Mouse (Mus musculus) heart, adult 8-10 months (tissue): ENCODE results near the gene Ifi35. TPM values are rescaled to one million over a fixed set of nuclear protein-coding genes. Genes with fewer than 3 reads are reported as not detected.
"Not testable (repeated sequence)": the region's sequence is repeated elsewhere in the genome, so short reads cannot be mapped to it uniquely, and the experiment has no call there.

Experiments
- DNase-seq: peaks from one replicate; pipeline ENCODE4 v3.0.0; 2022; ENCODE audit warnings: low spot score
- total RNA-seq, 4 experiments: library from RNA; stranded (reverse); gene quantifications; 2 replicates each; pipeline ENCODE4 v1.2.4; 2022

The Ifi35 gene
- total RNA-seq, 4 experiments from 2014 or later, result 13.4 to 14.6 (median 13.9) TPM

DNA sequence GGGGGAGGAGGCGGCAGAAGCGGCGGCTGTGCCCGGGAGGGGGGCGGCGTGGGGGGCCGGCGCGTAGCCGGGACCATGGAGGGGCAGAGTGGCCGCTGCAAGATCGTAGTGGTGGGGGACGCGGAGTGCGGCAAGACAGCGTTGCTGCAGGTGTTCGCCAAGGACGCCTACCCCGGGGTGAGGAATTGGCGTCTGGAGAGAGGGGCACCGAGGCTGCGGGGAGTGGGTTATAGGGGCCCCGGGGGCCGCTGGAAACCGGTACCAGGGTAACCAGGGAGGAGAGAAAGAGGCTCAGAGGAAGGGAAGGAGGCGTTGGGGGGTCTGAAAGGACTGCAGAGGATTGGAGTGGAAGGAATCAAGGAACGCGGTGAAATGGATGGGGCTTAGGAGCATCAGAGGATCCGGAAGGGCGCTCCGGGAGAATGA, 20.1 kb downstream of the Ifi35 start:
- DNase-seq, result no peak

DNA sequence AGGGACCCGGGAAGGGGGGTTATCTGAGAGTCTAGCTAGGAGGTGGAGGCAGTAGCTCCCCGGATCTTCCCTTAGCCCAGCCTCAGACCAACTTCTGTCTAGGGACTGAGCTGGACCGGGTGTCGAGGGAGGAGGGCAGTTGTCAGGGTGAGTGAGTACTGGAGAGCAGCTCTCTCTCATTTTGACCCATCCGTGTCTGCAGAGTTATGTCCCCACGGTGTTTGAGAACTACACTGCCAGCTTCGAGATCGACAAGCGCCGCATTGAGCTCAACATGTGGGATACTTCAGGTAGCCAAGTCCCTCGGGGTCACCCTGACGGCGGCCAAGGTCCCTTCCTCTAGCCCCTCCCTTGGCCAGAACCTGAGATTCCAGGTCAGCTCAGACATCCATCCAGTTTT, 20.5 kb downstream of the Ifi35 start:
- no peak for DNase-seq

DNA sequence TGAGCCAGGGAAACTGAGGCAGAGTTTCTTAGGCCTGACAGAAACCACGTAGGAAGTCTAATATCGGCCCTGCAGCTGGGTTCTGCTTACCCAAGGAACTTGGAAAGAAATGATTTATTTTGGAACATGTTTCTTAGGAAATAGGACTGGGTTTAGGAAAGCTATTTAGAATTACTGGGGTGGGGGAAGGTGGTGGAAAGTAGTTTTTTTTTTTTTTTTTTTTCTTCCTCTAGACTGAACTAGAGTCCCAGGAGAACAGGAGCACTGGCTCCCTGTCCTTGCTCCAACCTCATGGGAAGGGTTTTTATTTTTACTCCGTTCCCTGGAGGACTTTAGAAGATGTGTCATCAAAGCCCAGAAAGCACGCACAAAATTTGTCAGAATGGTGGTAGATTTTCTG, 20.9 kb downstream of the Ifi35 start:
- DNase-seq, result no peak

GRCm38 (mm10) chr11:101470206-101470605, 22.0 kb downstream of the Ifi35 start:
- no peak for DNase-seq

DNA sequence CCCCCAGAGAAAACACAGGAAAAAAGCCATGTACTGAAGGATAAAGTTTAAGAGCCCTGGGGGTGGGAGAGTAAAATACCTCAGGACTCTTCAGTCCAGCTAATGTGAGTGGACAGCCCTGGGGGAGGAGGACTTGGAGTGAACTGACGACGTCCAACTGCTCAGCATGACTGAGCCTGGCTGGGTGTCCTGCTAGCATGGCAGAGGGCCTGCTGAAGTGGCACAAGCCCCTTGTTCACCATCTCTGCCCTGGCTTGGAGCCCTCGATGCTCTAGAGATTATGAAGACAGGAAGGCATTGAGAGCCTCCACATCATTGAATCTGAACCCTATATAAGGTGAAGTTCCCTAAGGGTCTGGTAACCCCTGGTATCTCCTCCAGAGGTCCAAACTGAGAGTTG, 23.7 kb downstream of the Ifi35 start:
- DNase-seq, result no peak

- DNase-seq, result no peak
Measured at GRCm38 (mm10) chr11:101472336-101472735, 24.1 kb downstream of the Ifi35 start.

DNA sequence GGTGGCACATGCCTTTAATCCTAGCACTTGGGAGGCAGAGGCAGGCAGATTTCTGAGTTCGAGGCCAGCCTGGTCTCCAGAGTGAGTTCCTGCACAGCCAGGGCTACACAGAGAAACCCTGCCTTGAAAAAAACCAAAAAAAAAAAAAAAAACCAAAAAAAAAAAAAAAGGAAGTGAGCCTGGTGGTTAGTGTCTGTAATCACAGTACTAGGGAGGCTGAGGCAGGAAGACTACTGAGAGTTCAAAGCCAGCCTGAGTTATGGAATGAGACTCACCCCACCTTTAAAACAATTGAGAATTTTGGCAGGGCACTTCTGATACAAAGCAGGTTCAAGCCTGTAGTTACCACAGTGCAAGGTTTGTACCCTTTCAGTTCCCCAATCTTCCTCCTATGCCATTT, 25.5 kb downstream of the Ifi35 start:
- DNase-seq, result not testable (repeated sequence)

DNA sequence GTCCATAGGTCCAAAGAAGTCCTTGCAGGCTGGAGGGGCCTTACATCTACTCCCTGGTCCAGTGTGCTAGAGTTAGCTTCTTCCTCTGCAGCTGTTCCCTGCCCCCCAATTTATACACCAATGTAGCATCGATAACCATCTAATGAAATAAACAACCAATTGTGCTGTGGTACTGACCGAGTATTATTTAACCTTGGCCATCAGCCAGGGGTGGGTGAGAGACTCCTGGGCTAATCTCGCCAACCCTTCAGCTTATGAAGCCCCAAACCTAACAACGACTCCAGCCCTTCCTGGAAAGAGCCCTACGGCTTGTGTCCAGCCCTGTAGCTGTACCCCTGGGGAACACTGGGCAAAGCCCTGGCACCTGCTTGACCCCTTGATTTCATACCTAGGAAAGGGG, 26.1 kb downstream of the Ifi35 start:
- no peak for DNase-seq

DNA sequence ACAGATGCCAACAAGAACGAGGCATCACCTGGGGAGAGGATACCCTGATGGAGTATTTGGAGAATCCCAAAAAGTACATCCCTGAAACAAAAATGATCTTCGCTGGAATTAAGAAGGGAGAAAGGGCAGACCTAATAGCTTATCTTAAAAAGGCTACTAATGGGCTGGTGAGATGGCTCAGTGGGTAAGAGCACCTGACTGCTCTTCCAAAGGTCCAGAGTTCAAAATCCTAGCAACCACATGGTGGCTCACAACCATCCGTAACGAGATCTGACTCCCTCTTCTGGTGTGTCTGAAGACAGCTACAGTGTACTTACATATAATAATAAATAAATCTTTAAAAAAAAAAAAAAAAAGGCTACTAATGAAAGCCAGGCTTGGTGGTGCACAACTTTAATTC, 28.2 kb downstream of the Ifi35 start:
- not testable (repeated sequence) for DNase-seq

GRCm38 (mm10) chr11:101477194-101477551, 29.0 kb downstream of the Ifi35 start:
- DNase-seq, result no peak

GRCm38 (mm10) chr11:101477552-101478211, 29.5 kb downstream of the Ifi35 start:
- no peak for DNase-seq

- no peak for DNase-seq
Measured at GRCm38 (mm10) chr11:101479171-101479635, 31.0 kb downstream of the Ifi35 start.

DNA sequence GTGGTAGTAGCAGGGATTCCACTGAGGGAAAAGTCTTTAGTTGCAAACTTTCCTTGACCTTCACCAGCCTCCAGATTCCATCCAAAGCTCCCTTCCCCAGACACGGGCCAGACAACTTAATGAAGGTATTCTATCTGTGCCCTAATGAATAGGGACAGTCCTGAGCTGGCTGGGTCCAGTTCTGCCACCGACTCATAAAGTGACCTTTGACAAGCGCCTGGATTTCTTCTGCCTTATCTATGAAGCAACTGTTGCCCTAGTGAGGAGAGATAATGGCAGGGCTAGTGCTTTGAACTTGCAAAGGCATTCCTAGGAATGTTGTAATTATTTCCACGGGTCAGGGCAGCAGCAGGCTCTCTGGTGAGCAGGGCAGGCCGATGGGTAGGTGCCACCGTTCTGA, 32.7 kb downstream of the Ifi35 start:
- no peak for DNase-seq

DNA sequence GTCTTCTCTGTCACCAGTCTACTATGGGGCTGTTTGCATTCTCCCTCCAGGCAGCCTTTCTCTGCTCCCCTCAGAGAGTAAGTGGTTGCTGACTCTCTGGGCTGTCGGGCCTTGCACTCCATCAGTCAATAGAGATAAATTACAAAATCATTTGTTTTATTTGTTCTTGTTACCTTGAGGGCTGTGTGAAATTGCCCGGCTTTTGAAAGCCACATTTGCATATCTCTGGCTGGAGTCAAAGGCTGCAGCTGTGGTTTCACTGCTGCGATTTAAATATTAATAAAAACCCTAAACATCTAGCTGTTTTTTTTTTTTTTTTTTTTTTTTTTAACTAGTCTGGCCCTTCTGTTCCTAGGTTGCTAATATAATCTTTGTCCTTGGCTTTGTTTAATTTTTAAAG, 35.6 kb downstream of the Ifi35 start:
- DNase-seq, result no peak

GRCm38 (mm10) chr11:101484245-101484644, 36.0 kb downstream of the Ifi35 start:
- DNase-seq, result no peak

DNA sequence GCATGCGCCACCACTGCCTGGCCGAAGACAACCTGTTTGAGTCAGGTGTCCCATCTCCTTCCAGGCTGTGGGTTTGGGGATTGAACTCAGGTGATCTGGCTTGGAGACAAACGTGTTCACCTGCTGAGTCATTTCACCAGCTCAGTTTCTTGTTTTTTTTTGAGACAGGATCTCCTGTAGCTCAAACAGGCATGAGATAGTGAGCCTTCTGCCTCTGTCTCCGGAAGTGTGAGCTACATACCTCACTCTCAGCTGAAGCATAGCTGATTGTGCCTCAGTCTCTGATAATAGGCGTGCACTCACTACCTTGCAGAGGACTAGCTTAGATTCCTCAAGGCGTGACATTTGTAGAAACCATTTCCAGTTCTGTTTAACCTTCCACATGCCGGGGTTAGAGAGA, 36.6 kb downstream of the Ifi35 start:
- DNase-seq, result no peak

DNA sequence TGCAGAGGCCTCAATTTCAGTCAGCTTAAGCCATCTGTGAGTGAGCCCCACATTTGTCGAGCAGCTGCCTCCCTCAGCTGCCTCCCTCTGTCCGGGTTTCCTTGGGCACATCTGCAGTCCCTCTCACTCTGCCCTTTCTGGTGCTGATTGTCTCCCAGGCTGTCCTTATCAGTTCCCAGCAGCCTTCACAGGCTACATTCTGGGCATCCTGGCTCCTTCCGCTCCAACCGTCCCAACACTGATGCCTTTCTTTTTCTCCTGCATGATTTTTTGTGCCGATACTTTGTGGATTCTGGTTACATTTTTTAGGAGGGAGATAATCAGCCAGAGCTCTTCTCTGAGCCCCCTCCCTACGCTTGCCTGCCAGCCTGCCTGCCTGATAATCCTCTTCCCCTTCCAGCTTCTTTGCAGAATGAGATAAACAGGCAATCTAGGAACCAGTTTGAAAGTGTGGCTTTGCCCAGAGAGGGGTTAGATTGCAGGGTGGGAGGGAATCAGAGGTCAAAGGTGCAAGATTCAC, 37.4 kb downstream of the Ifi35 start:
- no peak for DNase-seq

DNA sequence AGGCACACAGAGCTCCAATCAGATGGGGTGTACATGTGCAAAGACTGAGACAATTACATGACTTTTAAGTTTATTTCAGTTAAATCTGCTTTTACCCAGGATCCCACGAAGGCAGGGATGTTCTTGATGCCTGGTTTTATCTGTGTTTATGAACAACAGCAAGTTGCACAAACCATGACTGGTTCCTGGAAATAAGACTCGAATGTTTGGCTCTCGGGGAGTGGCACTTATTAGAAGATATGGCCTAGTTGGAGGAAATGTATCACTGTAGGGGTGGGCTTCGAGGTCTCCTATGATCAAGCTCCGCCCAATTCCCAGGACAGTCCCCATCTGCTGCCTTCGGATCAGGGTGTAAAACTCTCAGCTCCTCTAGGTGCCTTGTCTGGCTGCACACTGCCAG, 37.9 kb downstream of the Ifi35 start:
- DNase-seq, result no peak

- DNase-seq, result no peak
Measured at GRCm38 (mm10) chr11:101506269-101506780, 58.1 kb downstream of the Ifi35 start.

- DNase-seq, result no peak
Measured at GRCm38 (mm10) chr11:101507090-101507489, 58.9 kb downstream of the Ifi35 start.
